Mouse (Mus musculus) left cerebral cortex, adult 2 months (tissue): ENCODE measurements at regions not wholly inside any gene's neighbourhood (a gene's known extent, or its start where the extent isn't known, plus 50 kb on each side); places are given as distances from the start of the nearest gene placed in this dataset.

ENCODE experiments used
- DNase-seq, 2 experiments: peaks; one replicate each; pipeline ENCODE4 v3.0.0; 2021 to 2022; ENCODE audit warnings: low spot score in 2 of 2, mixed read lengths in 1 of 2; ENCODE audit errors: extremely low spot score in 1 of 2
- H3K27ac ChIP-seq: fragments of 200-600 bp; 2 replicates; pipeline ENCODE4 v1.8.1; 2022
- H3K4me3 ChIP-seq: fragments of 200-600 bp; 2 replicates; pipeline ENCODE4 v1.8.1; 2022
- CTCF ChIP-seq: fragments of 200-600 bp; IDR thresholded peaks from 2 replicates; pipeline ENCODE4 v1.8.1; 2022; ENCODE audit warnings: antibody characterized with exemption, mild to moderate bottlenecking, moderate library complexity
- intact Hi-C: fragments of 180-260 bp; cut with DNase I; formaldehyde crosslinking; loops from one replicate; pipeline ENCODE4 v1.15.1; 2025

DNA sequence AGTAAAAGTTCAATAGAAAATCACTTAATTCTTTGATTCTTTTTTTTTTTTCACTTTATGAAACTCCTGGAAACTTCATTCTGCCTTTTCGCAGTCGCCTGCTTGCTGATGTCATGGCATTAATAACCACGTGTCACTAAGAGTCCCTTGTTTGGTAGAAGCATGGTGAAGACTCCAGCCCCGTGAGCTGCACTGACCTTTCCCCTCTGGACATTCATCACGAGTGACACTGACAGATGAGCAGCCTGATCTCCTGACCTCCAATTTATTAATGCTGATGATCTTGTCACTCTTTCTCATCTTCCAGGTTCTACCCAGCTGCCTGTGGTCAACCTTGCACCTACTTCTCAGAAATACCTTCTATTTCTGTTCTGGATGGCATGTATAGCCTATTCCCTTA is 867.1 kb upstream of the Slit2 start:
- Histone ChIP-seq H3K27ac (no peak overlapping the region), H3K4me3 (no peak overlapping the region)
- DNase-seq, result no peak
- no peak for TF ChIP-seq CTCF
- intact Hi-C loops, result no loop called here

DNA sequence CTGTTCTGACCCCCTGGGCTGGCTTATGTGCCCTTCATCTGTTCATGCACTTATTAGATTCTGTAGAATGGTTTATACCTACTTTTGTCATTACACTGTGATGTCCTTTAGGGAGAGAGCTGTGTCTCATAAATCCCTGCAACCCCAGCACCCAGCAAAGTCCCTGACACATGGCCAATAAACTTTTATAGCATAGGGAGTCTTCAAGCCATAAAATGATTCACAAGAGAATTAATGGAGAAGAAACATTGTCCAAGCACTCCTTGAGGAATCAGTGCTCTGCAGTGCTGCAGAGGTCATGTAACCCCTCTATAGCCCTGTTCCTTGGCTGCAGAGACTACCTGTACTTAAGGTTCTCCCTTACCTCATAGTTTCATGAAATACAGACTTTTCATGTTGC is 887.2 kb upstream of the Slit2 start:
- intact Hi-C loops, result no loop called here
- Histone ChIP-seq H3K27ac (no peak overlapping the region), H3K4me3 (no peak overlapping the region)
- no peak for TF ChIP-seq CTCF
- no peak for DNase-seq

DNA sequence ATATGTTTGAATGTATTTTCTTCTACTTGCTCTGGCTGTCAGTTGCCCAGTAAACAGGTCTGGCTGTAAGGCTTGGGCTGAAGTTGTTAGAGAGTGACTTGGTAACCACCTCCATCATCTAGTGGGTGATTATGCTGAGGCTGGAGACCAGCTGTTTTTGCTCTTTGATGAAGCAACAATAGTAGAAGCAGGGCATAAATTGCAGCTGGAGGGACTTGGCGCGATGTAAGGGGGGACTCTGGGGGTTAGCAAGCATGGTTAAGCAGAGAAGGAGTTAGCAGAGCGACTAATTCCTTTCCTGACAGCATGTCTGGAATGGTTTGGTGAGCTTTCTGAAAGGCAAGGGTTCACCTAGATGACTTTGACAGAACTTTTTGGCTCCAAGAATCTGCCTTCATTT is 930.0 kb upstream of the Slit2 start:
- no peak overlapping the region for H3K4me3 ChIP-seq
- H3K27ac ChIP-seq, result no peak overlapping the region
- TF ChIP-seq CTCF, result no peak
- intact Hi-C loops, result no loop called here
- DNase-seq, result no peak

DNA sequence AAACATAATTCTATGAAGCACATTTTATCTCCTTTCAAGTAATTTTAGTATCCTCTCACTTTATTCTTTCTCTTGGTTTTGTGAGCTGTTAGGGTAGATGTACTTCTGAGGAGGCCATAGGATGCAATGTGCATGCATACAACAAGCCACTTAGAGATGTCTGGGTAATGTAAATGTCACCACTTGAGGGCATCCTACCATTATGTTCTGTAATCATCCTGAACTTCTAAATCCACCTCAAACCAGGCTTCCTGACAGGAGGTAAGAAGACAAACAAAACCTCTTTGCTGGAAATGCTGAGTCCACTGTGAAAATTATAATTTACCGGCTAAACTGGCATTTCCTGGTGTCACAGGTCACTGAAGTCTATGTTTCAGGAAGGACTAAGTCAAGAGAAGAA is 946.2 kb upstream of the Slit2 start:
- Histone ChIP-seq H3K4me3 (no peak overlapping the region), H3K27ac (no peak overlapping the region)
- peak; percentile 30 for TF ChIP-seq CTCF
- intact Hi-C loops, result loop anchor here (5.0 kb wide), 1 partner anchor 946 kb away; the partner anchor contains the start of gene Slit2
- no peak for DNase-seq

DNA sequence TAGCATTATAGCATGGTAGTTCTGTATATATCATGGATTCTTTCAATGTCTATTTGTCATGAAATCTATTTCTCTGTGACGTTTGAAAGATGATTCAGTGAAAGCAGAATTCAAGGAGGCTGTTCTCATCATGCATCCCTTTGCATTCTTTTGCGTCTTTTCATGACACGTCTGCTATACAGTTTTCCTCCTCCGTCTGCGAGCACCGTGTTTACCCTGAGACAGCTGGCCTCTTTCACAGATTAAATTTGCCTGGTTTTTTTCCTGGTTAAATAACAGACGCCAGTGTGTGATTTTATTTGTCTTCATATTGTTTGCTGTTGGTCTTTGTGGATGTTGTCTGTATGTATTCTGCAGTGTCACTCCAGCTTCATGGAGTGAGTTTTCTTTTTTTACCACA is 948.9 kb upstream of the Slit2 start:
- Histone ChIP-seq H3K27ac (no peak overlapping the region), H3K4me3 (no peak overlapping the region)
- intact Hi-C loops, result no loop called here
- no peak for TF ChIP-seq CTCF
- DNase-seq, result no peak

DNA sequence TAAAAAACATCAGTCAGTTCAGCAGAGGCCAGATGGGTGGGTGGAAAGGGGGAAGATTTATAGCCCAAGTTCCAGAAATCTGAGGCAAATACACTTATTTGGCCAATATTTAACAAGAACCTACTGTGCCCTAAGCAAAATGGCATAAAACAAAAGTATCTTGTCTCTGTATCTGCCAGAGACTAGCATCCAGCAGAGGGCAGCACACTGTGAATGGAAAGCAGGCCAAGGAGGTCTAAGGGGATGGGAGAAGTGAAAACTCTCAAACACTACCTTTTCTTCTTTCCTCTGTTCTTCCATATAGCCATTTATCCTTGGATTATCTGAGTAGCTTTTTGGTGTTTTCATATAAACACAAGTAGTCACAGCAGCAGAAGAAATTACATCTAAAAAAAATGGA is 968.6 kb upstream of the Slit2 start:
- intact Hi-C loops, result loop anchor here (10.0 kb wide), 1 partner anchor 1230 kb away; no protein-coding TSS in a partner anchor
- no peak overlapping the region for H3K27ac ChIP-seq
- peak; percentile 29 to 33 for DNase-seq
- H3K4me3 ChIP-seq, result no peak overlapping the region
- TF ChIP-seq CTCF, result peak; percentile 69

DNA sequence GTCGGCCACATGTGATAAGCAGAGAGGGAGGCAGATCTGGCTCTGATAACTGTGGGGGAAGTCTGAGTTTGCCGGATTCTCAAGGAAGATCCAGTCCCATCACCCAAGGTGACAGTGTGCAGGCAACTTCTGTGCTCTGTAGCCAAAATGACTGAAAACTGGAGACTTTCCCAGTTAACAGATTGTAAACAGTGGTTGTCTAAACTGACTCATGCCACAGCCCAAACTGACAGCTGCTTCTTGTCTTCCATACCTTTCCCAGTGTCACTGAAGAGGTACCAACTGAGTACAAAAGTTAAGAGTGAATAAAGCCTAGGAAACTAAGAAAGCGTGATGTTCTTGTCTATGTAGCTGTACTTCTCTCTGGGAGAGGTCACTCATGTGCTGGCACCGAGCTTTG is 990.4 kb upstream of the Slit2 start:
- TF ChIP-seq CTCF, result no peak
- DNase-seq, result no peak
- intact Hi-C loops, result no loop called here
- Histone ChIP-seq H3K27ac (no peak overlapping the region), H3K4me3 (no peak overlapping the region)

DNA sequence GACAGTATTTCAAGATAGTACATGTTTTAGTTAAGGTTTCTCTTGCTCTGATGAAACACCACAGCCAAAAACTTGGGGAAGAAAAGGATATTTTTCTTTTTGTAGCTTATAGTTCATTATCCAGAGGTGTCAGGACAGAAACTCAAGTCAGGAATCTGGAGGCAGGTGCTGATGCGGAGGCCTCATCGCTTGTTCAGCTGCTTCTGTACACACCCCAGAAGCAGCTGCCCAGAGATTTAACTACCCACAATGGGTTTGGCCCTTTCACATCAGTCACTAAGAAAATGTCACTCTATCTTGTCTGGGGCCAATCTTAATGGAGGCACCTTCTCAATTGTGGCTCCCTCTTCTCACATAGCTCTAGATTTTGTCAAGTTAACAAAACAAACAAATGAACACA is 996.4 kb upstream of the Slit2 start:
- Histone ChIP-seq H3K27ac (no peak overlapping the region), H3K4me3 (no peak overlapping the region)
- no peak for DNase-seq
- intact Hi-C loops, result loop anchor here (10.0 kb wide), 1 partner anchor 542 kb away; no protein-coding TSS in a partner anchor
- TF ChIP-seq CTCF, result no peak

DNA sequence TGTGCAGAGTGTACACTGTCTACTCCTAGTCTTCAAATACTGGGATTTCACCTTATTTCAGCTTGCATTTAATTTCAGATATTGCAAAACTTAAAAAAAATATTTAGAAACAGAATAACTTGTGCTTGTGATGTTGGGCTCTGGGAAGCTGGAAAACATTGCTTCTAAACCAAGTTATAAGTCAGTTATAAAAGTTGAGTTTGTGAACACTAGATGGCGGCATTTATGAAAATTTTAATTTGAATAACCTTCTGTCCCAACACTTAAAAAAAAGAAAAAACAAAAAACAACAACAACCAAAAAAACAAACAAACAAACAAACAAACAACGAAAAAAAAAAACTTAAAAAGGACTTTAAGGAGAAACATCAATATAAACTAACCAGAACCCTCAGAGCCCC is 1002.6 kb upstream of the Slit2 start:
- no peak overlapping the region for H3K27ac ChIP-seq
- H3K4me3 ChIP-seq, result no peak overlapping the region
- no peak for DNase-seq
- intact Hi-C loops, result loop anchor here (10.0 kb wide), 1 partner anchor 536 kb away; no protein-coding TSS in a partner anchor
- TF ChIP-seq CTCF, result peak; percentile 29

DNA sequence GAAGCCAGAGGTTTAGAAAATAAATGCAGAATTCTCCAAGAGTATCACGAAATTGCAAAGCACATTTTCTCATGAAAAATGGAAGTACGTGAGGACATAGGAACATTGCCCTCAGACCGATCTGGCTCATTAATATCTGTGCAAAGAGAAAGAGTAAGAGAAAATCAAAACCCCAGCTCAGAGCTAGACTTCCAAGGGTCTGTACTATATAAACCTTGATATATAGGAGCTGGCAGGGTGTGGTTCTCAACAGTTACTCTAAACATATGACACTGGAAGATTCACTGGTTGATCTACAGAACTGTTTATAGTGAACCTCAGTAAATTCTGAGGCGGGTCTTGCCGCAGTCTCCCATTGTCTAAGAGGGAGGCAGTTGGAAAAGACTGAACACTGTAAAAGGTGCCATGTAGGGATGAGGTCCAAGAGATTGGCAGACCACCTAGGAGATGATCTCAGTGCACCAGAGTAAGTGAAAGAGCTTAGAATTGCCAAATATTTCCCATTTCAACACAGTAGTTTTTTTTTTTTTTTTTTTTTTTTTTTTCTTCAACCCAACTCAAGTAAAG is 1014.0 kb upstream of the Slit2 start:
- no peak for TF ChIP-seq CTCF

DNA sequence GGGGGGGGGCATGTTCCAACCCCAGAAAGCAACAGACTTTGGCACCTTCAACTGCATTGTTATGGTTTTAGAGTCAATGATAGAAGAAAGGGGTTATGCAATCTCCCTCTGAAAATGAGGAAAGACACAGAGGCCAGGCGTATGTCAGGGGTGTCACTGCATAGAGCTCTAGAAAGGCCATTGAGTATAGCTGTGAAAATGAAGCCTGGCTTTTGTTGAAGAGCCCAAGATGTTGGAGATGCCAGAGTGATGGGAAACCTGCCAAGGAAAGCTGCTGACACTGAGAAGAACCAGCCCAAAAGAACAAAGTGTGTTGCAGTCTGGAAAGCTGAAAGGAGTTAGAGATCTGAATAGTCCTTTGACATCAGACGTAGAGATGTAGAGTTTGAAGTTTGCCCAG is 1022.2 kb upstream of the Slit2 start:
- Histone ChIP-seq H3K27ac (no peak overlapping the region), H3K4me3 (no peak overlapping the region)
- TF ChIP-seq CTCF, result no peak
- DNase-seq, result no peak
- intact Hi-C loops, result no loop called here

More for the DNA sequence above, 1014.0 kb upstream of the Slit2 start:
- no peak overlapping the region for H3K4me3 ChIP-seq
- no peak for DNase-seq
- intact Hi-C loops, result no loop called here
- no peak overlapping the region for H3K27ac ChIP-seq

DNA sequence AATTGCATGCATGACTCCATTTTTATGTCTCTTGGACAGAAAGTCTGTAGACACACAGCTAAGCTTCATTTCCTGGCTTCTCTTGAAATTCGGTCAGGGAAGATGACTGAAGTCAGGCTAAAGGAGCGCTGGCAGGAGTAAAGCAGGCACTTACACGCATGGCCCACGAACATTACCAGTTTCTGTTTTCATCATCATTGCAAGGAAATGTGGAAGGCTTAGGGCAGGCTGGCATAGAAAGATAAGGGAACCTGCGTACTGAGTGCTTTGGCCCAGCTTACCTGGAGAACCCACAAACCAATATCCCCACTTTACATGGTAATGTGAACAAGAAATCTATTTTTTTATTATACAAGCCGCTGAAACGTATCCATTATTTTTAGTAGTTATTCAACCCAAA is 1056.6 kb upstream of the Slit2 start:
- no peak for DNase-seq
- no peak for TF ChIP-seq CTCF
- intact Hi-C loops, result no loop called here
- Histone ChIP-seq H3K27ac (no peak overlapping the region), H3K4me3 (no peak overlapping the region)

DNA sequence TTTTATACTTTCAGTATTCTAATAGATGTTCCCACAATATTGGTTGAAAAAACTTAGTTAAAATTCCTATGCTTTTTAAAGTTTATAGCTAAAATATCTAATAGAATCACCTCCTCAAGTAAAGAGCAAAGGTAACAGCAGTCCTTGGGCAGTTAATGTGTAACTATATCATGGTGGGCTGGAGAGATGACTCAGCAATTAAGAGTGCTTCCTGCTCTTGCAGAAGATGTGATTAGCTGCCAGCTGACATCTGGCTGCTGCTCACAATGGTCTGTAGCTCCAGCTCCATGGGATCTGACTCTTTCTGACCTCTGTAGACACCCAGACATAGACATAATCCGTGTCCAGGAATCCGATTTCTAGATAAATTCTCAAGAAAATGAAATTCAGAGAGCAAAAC is 1044.5 kb upstream of the Lcorl start:
- intact Hi-C loops, result no loop called here
- no peak for TF ChIP-seq CTCF
- DNase-seq, result no peak

More for the DNA sequence above, 1044.5 kb upstream of the Lcorl start:
- no peak overlapping the region for H3K4me3 ChIP-seq
- H3K27ac ChIP-seq, result no peak overlapping the region
